Mouse (Mus musculus) C2C12 (cell line): Measurements from ENCODE around the gene Acp7. TPM values are rescaled to one million over a fixed set of nuclear protein-coding genes. Genes with fewer than 3 reads are reported as not detected.
"Not testable (repeated sequence)": the region's sequence is repeated elsewhere in the genome, so short reads cannot be mapped to it uniquely, and the experiment has no call there.

ENCODE experiments used
- H3K27me3 ChIP-seq: one replicate; pipeline ENCODE4 v1.6.1; 2011; ENCODE audit not compliant: control insufficient read depth, insufficient read depth, insufficient read length
- H3K36me3 ChIP-seq: one replicate; pipeline ENCODE4 v1.6.1; 2011; ENCODE audit not compliant: control insufficient read depth, insufficient read depth
- H3K4me3 ChIP-seq: one replicate; pipeline ENCODE4 v1.5.1; 2011; ENCODE audit warnings: mild to moderate bottlenecking, control low read depth; ENCODE audit not compliant: poor library complexity, insufficient read depth, severe bottlenecking
- H3K79me2 ChIP-seq: one replicate; pipeline ENCODE4 v1.6.1; 2011; ENCODE audit not compliant: control insufficient read depth, insufficient read depth
- H3K79me3 ChIP-seq: one replicate; pipeline ENCODE4 v1.6.1; 2011; ENCODE audit warnings: low read depth, control low read depth
- H3ac ChIP-seq: one replicate; pipeline ENCODE3; 2011; ENCODE audit warnings: low read depth; ENCODE audit not compliant: control insufficient read depth, insufficient read length
- CEBPB ChIP-seq: IDR thresholded peaks from one replicate; pipeline ENCODE4 v1.6.1; 2011; ENCODE audit warnings: low read depth, mild to moderate bottlenecking, control low read depth, moderate library complexity
- CTCF ChIP-seq: IDR thresholded peaks from one replicate; pipeline ENCODE4 v1.5.1; 2011; ENCODE audit not compliant: control insufficient read depth, insufficient read depth, insufficient read length
- FOSL1 ChIP-seq: IDR thresholded peaks from one replicate; pipeline ENCODE4 v1.8.0; 2011; ENCODE audit warnings: mild to moderate bottlenecking, low read length; ENCODE audit not compliant: poor library complexity, insufficient read depth, severe bottlenecking
- MAX ChIP-seq: IDR thresholded peaks from one replicate; pipeline ENCODE4 v1.6.1; 2011; ENCODE audit warnings: mild to moderate bottlenecking, control low read depth
- MYOD1 ChIP-seq: IDR thresholded peaks from one replicate; pipeline ENCODE4 v1.6.1; 2011; ENCODE audit warnings: low read depth; ENCODE audit not compliant: control insufficient read depth, insufficient read length
- MYOG ChIP-seq: IDR thresholded peaks from one replicate; pipeline ENCODE4 v1.6.1; 2011; ENCODE audit not compliant: control insufficient read depth, insufficient read length; ENCODE audit errors: extremely low read depth
- USF1 ChIP-seq: IDR thresholded peaks from one replicate; pipeline ENCODE4 v1.6.1; 2011; ENCODE audit warnings: low read depth, mild to moderate bottlenecking, control low read depth, moderate library complexity
- long read RNA-seq, 2 experiments: library from polyadenylated mRNA; unstranded; transcript quantifications; one replicate each; pipeline ENCODE4 v2.0.0; 2019 to 2020
- polyA plus RNA-seq: library from polyadenylated mRNA; unstranded; fragments of >200 nt; fragmentation: generic; extraction: Trizol; gene quantifications from one replicate; pipeline ENCODE4 v1.2.1, GENCODE M21; 2012; ENCODE audit warnings: missing spikeins

The Acp7 gene
- not detected for polyA plus RNA-seq
- long read RNA-seq, experiment 1, result 0 reads
- long read RNA-seq, experiment 2, result 0 reads

DNA sequence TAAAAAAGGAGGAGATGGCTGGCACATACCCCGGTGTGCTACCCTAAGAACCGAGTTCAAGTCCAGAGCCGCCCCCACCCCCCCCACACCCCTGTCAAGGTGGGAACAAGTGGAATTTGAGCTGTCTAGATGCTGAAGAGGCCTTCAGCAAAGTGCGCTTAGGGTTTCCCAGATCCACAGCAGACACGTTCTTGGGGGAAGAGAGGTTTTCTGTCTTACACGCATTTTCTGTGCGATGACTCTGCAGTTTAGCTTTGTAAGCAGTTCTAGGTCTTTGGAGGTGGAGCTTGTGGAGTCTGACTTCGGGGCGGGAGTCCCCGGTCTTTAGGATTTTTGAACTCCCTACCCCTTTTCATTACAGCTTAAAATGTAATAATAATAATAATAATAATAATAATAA lies at the start of gene Acp7:
TSS of gene Acp7 (minus strand) at position 260 of the 400 bp plus-strand sequence.
- Histone ChIP-seq H3K36me3 (no peaks in the 10 kb centered on the region), H3K4me3 (no peak within 1 kb of the TSS), H3K27me3 (peaks cover 43% of the 10 kb centered on the region), H3K79me3 (no peaks in the 10 kb centered on the region), H3K79me2 (no peaks in the 10 kb centered on the region), H3ac (no peak within 1 kb of the TSS)
- no peak for TF ChIP-seq MYOD1
- TF ChIP-seq CEBPB, result no peak
- no peak for TF ChIP-seq FOSL1

DNA sequence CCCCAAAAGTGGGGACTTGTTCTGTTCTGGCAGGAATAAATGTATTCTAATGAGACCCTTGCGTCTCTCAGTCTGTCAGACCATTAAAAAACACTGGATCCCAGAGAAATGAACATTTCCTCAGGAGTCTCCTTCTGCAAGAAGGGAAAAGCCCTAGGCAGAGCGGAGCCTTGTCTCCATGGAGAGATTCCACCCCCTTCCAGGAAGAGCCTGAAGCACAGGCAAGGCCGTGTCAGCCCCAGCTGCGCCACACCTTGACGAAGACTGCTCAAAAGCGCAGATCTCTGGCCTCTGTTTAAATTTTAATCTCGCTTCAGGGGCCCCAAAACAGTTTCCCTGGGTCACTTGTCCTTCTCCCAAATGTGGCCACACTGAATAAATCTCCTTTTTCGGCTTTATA lies 46.5 kb upstream of the Acp7 start:
- TF ChIP-seq MAX, result no peak
- no peak for TF ChIP-seq MYOD1
- TF ChIP-seq CTCF, result no peak
- TF ChIP-seq FOSL1, result no peak
- TF ChIP-seq MYOG, result no peak
- no peak for TF ChIP-seq USF1
- no peak for TF ChIP-seq CEBPB
- Histone ChIP-seq H3ac (no peak overlapping the region), H3K79me3 (no peaks in the 10 kb centered on the region), H3K4me3 (no peak overlapping the region), H3K36me3 (no peaks in the 10 kb centered on the region), H3K79me2 (no peaks in the 10 kb centered on the region), H3K27me3 (peaks cover 14% of the 10 kb centered on the region)

DNA sequence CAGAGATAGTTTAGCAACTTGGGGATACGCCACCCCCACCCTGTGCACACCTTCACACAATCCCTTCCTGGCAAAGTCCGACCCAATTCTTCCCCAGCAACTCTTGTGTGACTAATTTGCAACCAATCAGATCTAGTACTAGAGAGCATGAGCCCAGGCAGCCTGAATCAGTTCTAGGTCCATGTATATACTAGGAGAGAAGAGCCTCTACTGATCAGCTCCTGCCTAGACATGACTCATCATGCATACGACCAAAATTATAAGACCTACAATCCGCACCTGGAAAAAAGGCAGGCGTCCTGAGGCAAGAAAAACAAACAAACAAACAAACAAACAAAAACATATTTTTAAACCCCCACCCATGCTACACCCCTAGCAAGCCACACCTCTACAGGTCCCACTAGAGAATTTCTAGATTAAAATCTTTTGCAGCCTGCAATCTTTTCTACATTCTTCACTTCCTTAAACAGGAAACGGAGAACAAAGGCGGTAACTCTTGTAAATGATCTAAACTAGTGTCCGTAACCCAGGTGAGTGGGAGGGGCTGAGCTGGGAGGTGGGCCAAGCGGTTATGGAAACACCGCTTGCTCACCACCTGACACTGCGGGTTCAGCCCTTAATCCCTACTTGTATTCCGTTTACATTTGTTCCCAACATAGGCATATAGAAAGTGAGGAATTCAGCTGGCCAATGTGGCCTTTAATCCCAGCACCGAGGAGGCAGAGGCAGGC lies 45.8 kb upstream of the Acp7 start:
- no peaks in the 10 kb centered on the region for H3K79me3 ChIP-seq
- no peak overlapping the region for H3ac ChIP-seq
- no peaks in the 10 kb centered on the region for H3K79me2 ChIP-seq
- H3K36me3 ChIP-seq, result no peaks in the 10 kb centered on the region
- TF ChIP-seq MAX (no peak), USF1 (no peak), CTCF (no peak)
- peaks cover 13% of the 10 kb centered on the region for H3K27me3 ChIP-seq
- H3K4me3 ChIP-seq, result no peak overlapping the region

DNA sequence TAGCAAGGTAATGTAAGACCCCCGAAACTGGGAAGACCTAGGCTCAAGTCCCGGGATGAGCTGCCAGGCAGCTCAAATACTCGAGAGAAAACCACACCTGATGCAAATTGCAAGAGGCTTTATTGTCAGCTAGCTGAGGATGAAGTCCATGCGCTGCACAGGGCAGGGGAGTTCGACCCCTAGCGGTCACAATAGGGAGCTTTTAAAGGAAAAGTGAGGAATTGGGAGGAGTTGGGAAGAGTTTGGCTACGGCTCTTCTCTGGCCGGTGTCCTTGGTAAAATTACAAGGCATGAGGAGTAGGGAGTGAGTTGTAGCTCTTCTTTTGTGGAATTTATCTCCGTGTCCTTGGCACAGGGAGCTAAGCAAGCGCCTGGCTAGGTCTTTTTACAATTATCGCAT lies 44.6 kb upstream of the Acp7 start:
- no peaks in the 10 kb centered on the region for H3K79me3 ChIP-seq
- TF ChIP-seq CTCF (no peak), MYOG (no peak), MYOD1 (no peak), FOSL1 (no peak), MAX (no peak), USF1 (no peak), CEBPB (no peak)
- peaks cover 8% of the 10 kb centered on the region for H3K27me3 ChIP-seq
- H3K4me3 ChIP-seq, result no peak overlapping the region
- no peak overlapping the region for H3ac ChIP-seq
- H3K79me2 ChIP-seq, result no peaks in the 10 kb centered on the region
- H3K36me3 ChIP-seq, result no peaks in the 10 kb centered on the region

DNA sequence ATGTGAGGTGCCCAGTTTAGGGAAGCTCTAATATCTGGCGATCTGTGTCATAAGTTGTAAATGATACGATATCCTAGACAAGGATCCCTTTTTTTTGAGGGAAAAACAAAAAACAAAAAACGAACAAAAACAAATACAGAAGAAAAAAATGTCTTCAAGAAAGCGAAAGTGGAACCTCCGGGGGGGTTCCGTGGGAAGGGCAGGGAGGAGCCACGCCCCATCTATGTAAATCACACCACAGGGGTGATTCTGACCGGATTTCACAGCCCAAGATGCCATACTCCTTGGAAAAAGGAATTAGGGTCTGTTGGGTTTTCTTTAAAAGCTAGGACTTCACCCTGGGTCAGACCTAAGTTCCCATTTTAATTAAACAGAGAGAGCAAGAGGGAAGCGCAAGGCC lies 43.9 kb upstream of the Acp7 start:
- Histone ChIP-seq H3K4me3 (no peak overlapping the region), H3K36me3 (no peaks in the 10 kb centered on the region), H3ac (no peak overlapping the region), H3K27me3 (peaks cover 8% of the 10 kb centered on the region), H3K79me3 (no peaks in the 10 kb centered on the region), H3K79me2 (no peaks in the 10 kb centered on the region)
- TF ChIP-seq MAX (no peak), CTCF (no peak), MYOG (no peak), USF1 (no peak), MYOD1 (no peak), CEBPB (no peak), FOSL1 (no peak)

DNA sequence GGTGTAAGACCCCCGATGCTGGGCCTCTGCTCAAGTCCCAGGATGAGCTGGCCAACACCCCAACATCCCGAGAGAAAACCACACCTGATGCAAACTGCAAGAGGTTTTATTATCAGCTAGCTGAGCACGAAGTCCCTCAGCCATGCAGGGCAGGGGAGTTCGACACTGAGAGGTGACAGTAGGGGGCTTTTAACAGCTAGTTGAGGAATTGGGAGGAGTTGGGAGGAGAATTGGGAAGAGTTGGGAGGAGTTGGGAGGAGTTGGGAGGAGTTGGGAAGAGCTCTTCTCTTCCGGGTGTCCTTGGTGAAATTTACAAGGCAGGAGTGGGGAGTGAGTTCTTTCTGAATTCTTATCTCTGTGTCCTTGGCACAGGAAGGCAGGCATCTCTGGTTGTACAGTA lies 41.7 kb upstream of the Acp7 start:
- H3K4me3 ChIP-seq, H3K79me3 ChIP-seq, H3K36me3 ChIP-seq, H3K27me3 ChIP-seq, H3K79me2 ChIP-seq, H3ac ChIP-seq: not testable (repeated sequence)
